Mouse (Mus musculus) brain, embryonic 14.5 days (tissue): ENCODE data around the gene 4932438H23Rik.

Experiments
- CTCF ChIP-seq: fragments of 200-500 bp; IDR thresholded peaks from 2 replicates; pipeline ENCODE4 v1.5.1; 2012; ENCODE audit warnings: inconsistent platforms, mild to moderate bottlenecking, moderate library complexity, borderline replicate concordance; ENCODE audit not compliant: insufficient read depth, insufficient read length; ENCODE audit errors: extremely low read depth
- POLR2A ChIP-seq: fragments of 200-500 bp; IDR thresholded peaks from 2 replicates; pipeline ENCODE4 v1.6.1; 2012; ENCODE audit warnings: mild to moderate bottlenecking, inconsistent platforms, borderline replicate concordance; ENCODE audit not compliant: poor library complexity, insufficient read depth, insufficient read length, severe bottlenecking; ENCODE audit errors: extremely low read depth

- TF ChIP-seq CTCF (no peak), POLR2A (no peak)
These were observed 10.0 kb upstream of the 4932438H23Rik start for GRCm38 (mm10) chr16:91104821-91105480.
